Mouse (Mus musculus): ENCODE results near the gene Mrpl54. TPM values are rescaled to one million over a fixed set of nuclear protein-coding genes. Genes with fewer than 3 reads are reported as not detected.

Mrpl54 gene
- polyA plus RNA-seq, 1 experiment from 2014 or later, result 130 TPM

- H3K4me3 ChIP-seq (ENCODE audit: low read depth, low read length), result no peak overlapping the region
- no peak overlapping the region for H3K4me2 ChIP-seq (ENCODE audit: low read length)
- H3K27ac ChIP-seq (ENCODE audit: low read length), result no peak overlapping the region
- no peaks in the 10 kb centered on the region for H3K27me3 ChIP-seq (ENCODE audit: control insufficient read depth, insufficient read depth, low read depth, low read length)
- no peak for ATAC-seq
- no peak overlapping the region for H3K9ac ChIP-seq (ENCODE audit: low read depth, low read length)
- 25% methylated on average over 8 of the region's 9 CpGs for WGBS
- peaks cover 5% of the 10 kb centered on the region for H3K4me1 ChIP-seq (ENCODE audit: control insufficient read depth, insufficient read depth, low read length)
- H3K9me3 ChIP-seq (replicated peaks; ENCODE audit: control insufficient read depth, low read length, poor library complexity, severe bottlenecking), result no peaks in the 10 kb centered on the region
- peaks cover 33% of the 10 kb centered on the region for H3K36me3 ChIP-seq (ENCODE audit: control insufficient read depth, insufficient read depth, low read length)
Measured at GRCm38 (mm10) chr10:81304597-81305238, 38.0 kb upstream of the Mrpl54 start.

DNA sequence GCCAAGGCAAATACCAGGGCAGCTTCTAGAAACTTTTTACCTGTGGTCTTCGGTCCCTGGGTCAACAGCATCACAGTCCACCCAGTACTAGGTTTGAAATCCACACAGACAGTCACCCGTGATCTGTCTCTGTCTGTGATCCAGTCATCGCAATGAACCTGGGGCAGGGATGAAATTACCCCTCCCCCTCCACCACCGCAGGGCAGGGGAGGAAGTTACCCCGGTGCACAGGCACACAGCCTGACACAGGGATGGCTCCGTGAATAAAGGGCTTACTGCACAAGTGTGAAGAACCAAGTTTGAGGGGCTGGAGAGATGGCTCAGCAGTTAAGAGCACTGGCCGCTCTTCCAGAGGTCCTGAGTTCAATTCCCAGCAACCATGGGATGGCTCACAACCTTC, 37.0 kb upstream of the Mrpl54 start:
- no peak for ATAC-seq
- WGBS, result 84% methylated on average over 7 of the region's 7 CpGs
- H3K27me3 ChIP-seq (ENCODE audit: control insufficient read depth, insufficient read depth, low read depth, low read length), result no peaks in the 10 kb centered on the region

GRCm38 (mm10) chr10:81303258-81303657, 36.5 kb upstream of the Mrpl54 start:
- Histone ChIP-seq H3K27me3 (ENCODE audit: control insufficient read depth, insufficient read depth, low read depth, low read length) (no peaks in the 10 kb centered on the region), H3K4me2 (ENCODE audit: low read length) (no peak overlapping the region), H3K9ac (ENCODE audit: low read depth, low read length) (no peak overlapping the region), H3K4me1 (ENCODE audit: control insufficient read depth, insufficient read depth, low read length) (peaks cover 5% of the 10 kb centered on the region), H3K27ac (ENCODE audit: low read length) (no peak overlapping the region), H3K9me3 (replicated peaks; ENCODE audit: control insufficient read depth, low read length, poor library complexity, severe bottlenecking) (no peaks in the 10 kb centered on the region), H3K4me3 (ENCODE audit: low read depth, low read length) (no peak overlapping the region), H3K36me3 (ENCODE audit: control insufficient read depth, insufficient read depth, low read length) (peaks cover 26% of the 10 kb centered on the region)
- ATAC-seq, result no peak
- WGBS, result 80% methylated on average over 10 of the region's 10 CpGs

More for the DNA sequence above, 37.0 kb upstream of the Mrpl54 start:
- Histone ChIP-seq H3K9me3 (replicated peaks; ENCODE audit: control insufficient read depth, low read length, poor library complexity, severe bottlenecking) (no peaks in the 10 kb centered on the region), H3K36me3 (ENCODE audit: control insufficient read depth, insufficient read depth, low read length) (peaks cover 26% of the 10 kb centered on the region), H3K4me3 (ENCODE audit: low read depth, low read length) (no peak overlapping the region), H3K27ac (ENCODE audit: low read length) (no peak overlapping the region), H3K4me1 (ENCODE audit: control insufficient read depth, insufficient read depth, low read length) (peaks cover 5% of the 10 kb centered on the region), H3K9ac (ENCODE audit: low read depth, low read length) (no peak overlapping the region), H3K4me2 (ENCODE audit: low read length) (no peak overlapping the region)

DNA sequence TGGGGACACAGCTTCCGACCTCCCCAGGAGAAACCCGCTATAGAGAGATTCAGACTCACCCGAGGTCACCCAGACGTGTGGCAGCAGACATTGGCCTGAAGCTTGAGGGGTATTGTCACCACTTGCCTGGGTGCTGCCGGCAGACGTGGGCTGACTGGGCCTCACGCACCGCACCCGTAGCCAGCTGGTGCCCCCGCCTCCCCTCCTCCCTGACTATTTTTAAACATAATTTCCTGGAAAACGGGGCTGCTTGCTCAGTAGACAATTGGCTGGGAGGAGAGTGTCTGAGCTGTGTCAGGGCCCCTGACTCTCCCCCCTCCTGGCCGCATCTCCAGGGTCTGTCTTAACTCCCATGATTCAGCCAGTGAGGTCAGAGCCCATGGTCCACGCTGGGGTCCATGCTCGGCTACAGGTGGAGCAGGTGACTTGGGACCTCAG, 36.1 kb upstream of the Mrpl54 start:
- Histone ChIP-seq H3K4me1 (ENCODE audit: control insufficient read depth, insufficient read depth, low read length) (peaks cover 5% of the 10 kb centered on the region), H3K9me3 (replicated peaks; ENCODE audit: control insufficient read depth, low read length, poor library complexity, severe bottlenecking) (no peaks in the 10 kb centered on the region), H3K4me2 (ENCODE audit: low read length) (no peak overlapping the region), H3K27me3 (ENCODE audit: control insufficient read depth, insufficient read depth, low read depth, low read length) (no peaks in the 10 kb centered on the region), H3K9ac (ENCODE audit: low read depth, low read length) (0 out of 2 replicates have a peak overlapping the region, but pooled peaks have one; percentile 14), H3K27ac (ENCODE audit: low read length) (no peak overlapping the region), H3K36me3 (ENCODE audit: control insufficient read depth, insufficient read depth, low read length) (peaks cover 21% of the 10 kb centered on the region), H3K4me3 (ENCODE audit: low read depth, low read length) (no peak overlapping the region)
- 70% methylated on average over 14 of the region's 14 CpGs for WGBS
- ATAC-seq, result no peak

GRCm38 (mm10) chr10:81302288-81302687, 35.6 kb upstream of the Mrpl54 start:
- Histone ChIP-seq H3K36me3 (ENCODE audit: control insufficient read depth, insufficient read depth, low read length) (peaks cover 16% of the 10 kb centered on the region), H3K4me2 (ENCODE audit: low read length) (no peak overlapping the region), H3K9me3 (replicated peaks; ENCODE audit: control insufficient read depth, low read length, poor library complexity, severe bottlenecking) (no peaks in the 10 kb centered on the region), H3K4me3 (ENCODE audit: low read depth, low read length) (no peak overlapping the region), H3K27ac (ENCODE audit: low read length) (no peak overlapping the region), H3K4me1 (ENCODE audit: control insufficient read depth, insufficient read depth, low read length) (peaks cover 5% of the 10 kb centered on the region), H3K9ac (ENCODE audit: low read depth, low read length) (no peak overlapping the region), H3K27me3 (ENCODE audit: control insufficient read depth, insufficient read depth, low read depth, low read length) (no peaks in the 10 kb centered on the region)
- no peak for ATAC-seq
- 78% methylated on average over 4 of the region's 4 CpGs for WGBS

DNA sequence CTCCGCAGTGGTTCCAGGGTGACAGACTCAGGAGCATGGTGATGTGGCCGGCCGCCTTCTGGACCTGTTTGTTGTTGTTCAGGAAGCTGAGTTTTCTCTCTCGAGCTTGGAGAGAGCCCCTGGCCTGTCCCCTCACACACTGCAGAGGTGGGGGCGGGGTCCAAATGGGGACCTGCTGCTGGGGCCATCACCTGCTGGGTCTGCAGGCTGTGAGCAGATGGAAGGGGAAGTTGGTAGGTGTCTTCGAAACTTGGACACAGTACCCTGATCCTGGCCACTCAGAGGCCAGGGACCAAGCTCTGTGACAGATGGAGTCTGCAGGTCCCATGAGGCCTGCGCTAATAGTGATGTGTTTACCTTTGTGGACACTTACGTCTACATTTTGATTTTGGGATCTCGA, 34.6 kb upstream of the Mrpl54 start:
- H3K36me3 ChIP-seq (ENCODE audit: control insufficient read depth, insufficient read depth, low read length), result peaks cover 7% of the 10 kb centered on the region
- WGBS, result 81% methylated on average over 9 of the region's 9 CpGs
- H3K27me3 ChIP-seq (ENCODE audit: control insufficient read depth, insufficient read depth, low read depth, low read length), result no peaks in the 10 kb centered on the region
- no peak overlapping the region for H3K27ac ChIP-seq (ENCODE audit: low read length)
- no peak for ATAC-seq
- H3K4me2 ChIP-seq (ENCODE audit: low read length), result no peak overlapping the region
- peaks cover 5% of the 10 kb centered on the region for H3K4me1 ChIP-seq (ENCODE audit: control insufficient read depth, insufficient read depth, low read length)
- H3K9me3 ChIP-seq (replicated peaks; ENCODE audit: control insufficient read depth, low read length, poor library complexity, severe bottlenecking), result no peaks in the 10 kb centered on the region
- no peak overlapping the region for H3K4me3 ChIP-seq (ENCODE audit: low read depth, low read length)
- no peak overlapping the region for H3K9ac ChIP-seq (ENCODE audit: low read depth, low read length)

DNA sequence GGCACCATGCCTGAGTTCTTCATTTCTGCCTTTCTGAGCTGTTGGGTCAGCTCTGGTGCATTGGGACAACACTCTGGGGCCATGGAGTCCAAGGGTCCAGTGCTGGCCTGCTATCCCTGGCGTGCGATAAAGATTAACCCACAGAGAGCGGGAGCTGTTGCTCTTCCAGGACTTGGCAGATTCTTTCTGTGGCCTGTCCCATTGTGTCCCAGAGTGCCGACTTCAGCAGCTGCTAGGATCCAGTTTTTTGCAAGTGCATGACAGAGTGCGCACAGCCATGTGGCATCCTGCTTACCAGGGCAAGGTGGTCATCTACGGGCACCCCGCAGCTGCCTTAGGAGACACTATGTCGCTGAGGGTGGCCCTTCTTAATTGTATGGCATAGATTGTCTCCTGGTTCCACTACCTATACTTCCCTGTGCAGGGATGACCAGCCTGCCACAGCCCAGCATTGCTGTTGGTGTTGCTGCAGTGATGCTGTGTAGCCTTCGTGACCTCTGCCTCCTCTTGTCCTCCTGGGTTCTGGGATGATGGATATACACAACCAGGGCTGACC, 33.7 kb upstream of the Mrpl54 start:
- H3K27ac ChIP-seq (ENCODE audit: low read length), result no peak overlapping the region
- H3K4me3 ChIP-seq (ENCODE audit: low read depth, low read length), result no peak overlapping the region
- H3K27me3 ChIP-seq (ENCODE audit: control insufficient read depth, insufficient read depth, low read depth, low read length), result no peaks in the 10 kb centered on the region
- 85% methylated on average over 9 of the region's 9 CpGs for WGBS
- H3K9me3 ChIP-seq (replicated peaks; ENCODE audit: control insufficient read depth, low read length, poor library complexity, severe bottlenecking), result no peaks in the 10 kb centered on the region
- H3K4me1 ChIP-seq (ENCODE audit: control insufficient read depth, insufficient read depth, low read length), result peaks cover 9% of the 10 kb centered on the region
- ATAC-seq, result no peak
- no peak overlapping the region for H3K9ac ChIP-seq (ENCODE audit: low read depth, low read length)
- no peak overlapping the region for H3K4me2 ChIP-seq (ENCODE audit: low read length)
- H3K36me3 ChIP-seq (ENCODE audit: control insufficient read depth, insufficient read depth, low read length), result no peaks in the 10 kb centered on the region

- H3K4me1 ChIP-seq (ENCODE audit: control insufficient read depth, insufficient read depth, low read length), result peaks cover 15% of the 10 kb centered on the region
- no peak overlapping the region for H3K4me3 ChIP-seq (ENCODE audit: low read depth, low read length)
- WGBS, result 92% methylated on average over 14 of the region's 14 CpGs
Measured at GRCm38 (mm10) chr10:81299585-81300351, 33.0 kb upstream of the Mrpl54 start.

More at GRCm38 (mm10) chr10:81299585-81300351, 33.0 kb upstream of the Mrpl54 start:
- H3K27me3 ChIP-seq (ENCODE audit: control insufficient read depth, insufficient read depth, low read depth, low read length), result no peaks in the 10 kb centered on the region
- no peak overlapping the region for H3K4me2 ChIP-seq (ENCODE audit: low read length)
- no peaks in the 10 kb centered on the region for H3K36me3 ChIP-seq (ENCODE audit: control insufficient read depth, insufficient read depth, low read length)
- H3K27ac ChIP-seq (ENCODE audit: low read length), result no peak overlapping the region
- no peaks in the 10 kb centered on the region for H3K9me3 ChIP-seq (replicated peaks; ENCODE audit: control insufficient read depth, low read length, poor library complexity, severe bottlenecking)
- ATAC-seq, result no peak
- H3K9ac ChIP-seq (ENCODE audit: low read depth, low read length), result no peak overlapping the region; the same call in 1 of the 2 replicates
